Mouse (Mus musculus) limb, embryonic 11.5 days (tissue): ENCODE measurements around the gene Inpp5b. TPM values are rescaled to one million over a fixed set of nuclear protein-coding genes. Genes with fewer than 3 reads are reported as not detected.

Experiments used
- ATAC-seq: fragments of 200-750 bp; cut with Nextera tagmentation; 2 replicates; pipeline ENCODE4 v1.8.0; 2017; ENCODE audit warnings: low read depth; ENCODE audit not compliant: insufficient number of reproducible peaks, low FRiP score, low TSS enrichment
- DNase-seq: peaks from one replicate; pipeline ENCODE4 v3.0.0-alpha.2; 2015; ENCODE audit warnings: low spot score
- H3K27ac ChIP-seq: fragments of 300-500 bp; sonication (generic); replicated peaks from 2 replicates; pipeline ENCODE4 v1.5.1; 2014; ENCODE audit warnings: low read depth, mild to moderate bottlenecking, low read length
- H3K27me3 ChIP-seq: fragments of 300-500 bp; sonication (generic); 2 replicates; pipeline ENCODE4 v1.6.1; 2014; ENCODE audit warnings: mild to moderate bottlenecking, low read length, mixed read lengths; ENCODE audit not compliant: control insufficient read depth, insufficient read depth
- H3K36me3 ChIP-seq: fragments of 300-500 bp; sonication (generic); 2 replicates; pipeline ENCODE4 v1.6.1; 2014; ENCODE audit warnings: mild to moderate bottlenecking, low read length, moderate library complexity, mixed read lengths; ENCODE audit not compliant: control insufficient read depth, insufficient read depth
- H3K4me1 ChIP-seq: fragments of 300-500 bp; sonication (generic); 2 replicates; pipeline ENCODE4 v1.6.1; 2014; ENCODE audit warnings: low read length, mixed read lengths; ENCODE audit not compliant: control insufficient read depth, insufficient read depth
- H3K4me2 ChIP-seq: fragments of 300-500 bp; sonication (generic); 2 replicates; pipeline ENCODE4 v1.6.1; 2014; ENCODE audit warnings: low read depth, mild to moderate bottlenecking, moderate library complexity; ENCODE audit not compliant: severe bottlenecking
- H3K4me3 ChIP-seq: fragments of 300-500 bp; sonication (generic); 2 replicates; pipeline ENCODE4 v1.5.1; 2014; ENCODE audit warnings: low read depth, low read length
- H3K9ac ChIP-seq: fragments of 300-500 bp; sonication (generic); 2 replicates; pipeline ENCODE4 v1.6.1; 2014; ENCODE audit warnings: mild to moderate bottlenecking, low read length
- H3K9me3 ChIP-seq: fragments of 300-500 bp; sonication (generic); 2 replicates; pipeline ENCODE4 v1.6.1; 2016; ENCODE audit warnings: low read length; ENCODE audit not compliant: control insufficient read depth
- WGBS: fragments of 180-500 bp; shearing (Covaris S2); extraction: QIAGEN DNeasy Blood & Tissue Kit; methylation state at CpG from one replicate; pipeline ENCODE4 v1.1.7; 2014; 5-methylcytosine and 5-hydroxymethylcytosine counted together
- polyA plus RNA-seq: library from polyadenylated mRNA; unstranded; fragments of >200 nt; fragmentation: Nextera tagmentation; extraction: Ambion mirVana; gene quantifications from 2 replicates; pipeline ENCODE4 v1.2.1, GENCODE M21; 2014

The Inpp5b gene
- polyA plus RNA-seq, 1 experiment from 2014 or later: 22.3 TPM

DNA sequence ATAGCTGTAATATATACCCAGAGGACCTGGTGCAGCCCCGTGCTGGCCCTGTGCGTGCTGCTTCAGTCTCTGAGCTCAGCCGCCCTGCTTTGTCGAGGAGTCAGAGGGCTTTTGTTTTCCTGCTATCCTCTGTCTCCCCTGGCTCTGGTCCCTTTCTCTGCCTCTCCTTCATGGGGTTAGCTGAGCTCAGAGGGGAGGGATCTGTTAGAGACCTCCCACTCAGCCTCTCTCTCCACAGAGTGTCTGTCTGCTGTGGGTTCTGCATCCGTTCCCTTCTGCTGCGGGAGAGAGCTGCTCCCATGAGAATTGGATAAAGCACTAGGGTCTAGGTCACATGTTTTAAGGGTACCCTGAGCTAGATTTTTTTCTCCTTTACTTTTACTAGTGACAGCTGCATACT lies 15.5 kb upstream of the Inpp5b start:
- ATAC-seq (no peak), DNase-seq (no peak)
- H3K36me3 ChIP-seq: peaks cover 40% of the 10 kb centered on the region
- no peaks in the 10 kb centered on the region for H3K9me3 ChIP-seq
- no peaks in the 10 kb centered on the region for H3K4me1 ChIP-seq
- H3K27me3 ChIP-seq: no peaks in the 10 kb centered on the region
- H3K4me3 ChIP-seq: no peak overlapping the region
- WGBS: 91% methylated on average over 6 of the region's 6 CpGs
- H3K4me2 ChIP-seq: no peak overlapping the region
- H3K27ac ChIP-seq: no peak overlapping the region
- no peak overlapping the region for H3K9ac ChIP-seq

DNA sequence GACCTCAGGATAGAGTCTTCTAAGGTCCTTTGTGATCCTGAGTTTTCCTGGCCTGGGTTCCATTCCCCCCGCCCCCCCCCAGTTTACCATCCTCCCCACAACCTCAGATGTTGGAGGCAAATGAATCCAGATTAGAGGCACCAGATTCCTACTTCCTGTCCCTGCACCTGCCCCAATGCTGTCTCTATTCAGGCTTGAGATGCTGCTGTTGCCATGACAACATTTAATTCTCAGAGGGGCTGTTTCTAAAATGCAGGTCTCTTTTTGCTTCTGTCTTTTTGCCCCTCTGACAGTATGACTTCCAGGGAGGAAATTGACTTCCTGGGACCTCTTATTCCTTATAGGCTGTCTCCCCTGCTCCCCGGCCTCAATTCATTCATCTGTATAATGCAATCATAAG lies 4.7 kb upstream of the Inpp5b start:
- Histone ChIP-seq H3K4me2 (no peak overlapping the region), H3K27ac (no peak overlapping the region), H3K36me3 (peaks cover 3% of the 10 kb centered on the region; the same call in 1 of the 2 replicates), H3K9me3 (no peaks in the 10 kb centered on the region), H3K27me3 (no peaks in the 10 kb centered on the region), H3K9ac (no peak overlapping the region), H3K4me3 (no peak overlapping the region), H3K4me1 (no peaks in the 10 kb centered on the region)
- no peak for ATAC-seq
- WGBS: 60% methylated on average over 2 of the region's 2 CpGs
- DNase-seq: no peak

DNA sequence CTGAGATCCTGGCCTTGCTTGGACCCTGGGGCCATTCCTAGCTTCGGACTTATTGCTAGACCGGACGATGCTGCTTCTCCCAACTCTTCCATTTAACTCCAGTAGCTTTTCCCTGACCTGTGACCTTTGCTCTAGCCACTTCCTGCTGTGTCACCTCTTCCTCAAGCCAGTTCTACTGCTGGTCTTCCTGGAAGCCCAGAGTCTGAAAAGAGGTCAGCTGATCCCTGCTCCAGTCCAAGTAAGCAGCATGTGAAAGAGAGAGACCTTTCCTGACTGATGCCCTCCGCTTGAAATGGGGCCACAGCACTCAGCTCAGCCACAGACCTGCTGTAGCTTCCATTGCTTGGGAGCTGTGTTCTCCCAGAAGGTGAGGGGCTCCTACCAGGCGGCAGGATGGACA lies 4.2 kb upstream of the Inpp5b start:
- no peaks in the 10 kb centered on the region for H3K9me3 ChIP-seq
- H3K9ac ChIP-seq: no peak overlapping the region
- peaks cover 3% of the 10 kb centered on the region; the same call in 1 of the 2 replicates for H3K36me3 ChIP-seq
- no peak overlapping the region for H3K27ac ChIP-seq
- 74% methylated on average over 5 of the region's 5 CpGs for WGBS
- no peak overlapping the region for H3K4me2 ChIP-seq
- H3K27me3 ChIP-seq: no peaks in the 10 kb centered on the region
- DNase-seq (no peak), ATAC-seq (no peak)
- H3K4me3 ChIP-seq: no peak overlapping the region
- H3K4me1 ChIP-seq: no peaks in the 10 kb centered on the region

DNA sequence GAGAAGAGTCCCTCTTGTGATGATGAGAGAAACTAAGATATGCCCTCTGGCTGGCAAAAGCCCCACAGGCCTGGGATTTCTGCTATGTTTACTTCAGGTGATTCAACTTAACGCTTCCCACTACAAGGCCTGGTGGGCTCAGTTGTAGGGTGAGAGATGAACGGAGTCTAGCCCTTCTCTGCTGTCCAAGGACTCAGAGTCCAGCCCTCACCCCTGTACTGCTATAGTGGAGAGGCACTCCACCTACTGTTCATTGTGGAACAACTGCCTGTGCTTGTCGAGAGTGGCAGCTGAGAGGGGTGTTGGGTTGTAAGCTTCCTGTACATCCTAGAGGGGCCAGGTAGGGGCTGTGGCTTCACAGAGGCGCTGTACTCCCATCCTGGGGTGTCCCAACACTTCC lies 3.6 kb upstream of the Inpp5b start:
- Histone ChIP-seq H3K36me3 (peaks cover 3% of the 10 kb centered on the region; the same call in 1 of the 2 replicates), H3K4me1 (no peaks in the 10 kb centered on the region), H3K9ac (no peak overlapping the region), H3K27me3 (no peaks in the 10 kb centered on the region), H3K9me3 (no peaks in the 10 kb centered on the region), H3K27ac (no peak overlapping the region), H3K4me2 (no peak overlapping the region), H3K4me3 (no peak overlapping the region)
- ATAC-seq: no peak
- WGBS: 56% methylated on average over 4 of the region's 4 CpGs
- no peak for DNase-seq

DNA sequence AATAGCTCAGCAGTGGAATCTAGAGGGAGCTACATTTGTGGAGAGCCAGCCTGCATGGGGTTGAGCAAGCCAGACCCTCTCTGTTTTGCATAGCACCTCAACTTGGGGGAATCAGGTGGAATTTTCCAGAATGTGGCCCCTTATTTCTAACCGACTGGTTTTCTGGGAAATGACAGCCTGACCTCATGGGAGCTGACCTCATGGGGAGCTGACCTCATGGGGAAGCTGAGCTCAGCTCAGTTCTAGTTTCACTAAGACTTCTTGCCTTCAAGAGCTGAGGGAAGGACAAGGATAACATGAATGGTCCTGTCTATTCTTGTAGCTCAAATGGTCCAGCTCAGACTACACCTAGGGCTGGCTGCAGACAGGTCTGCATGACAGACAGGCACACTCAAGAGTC lies 2.9 kb upstream of the Inpp5b start:
- Histone ChIP-seq H3K27ac (no peak overlapping the region), H3K9ac (no peak overlapping the region), H3K4me1 (no peaks in the 10 kb centered on the region), H3K4me2 (no peak overlapping the region), H3K36me3 (peaks cover under 1% of the 10 kb centered on the region; the same call in 1 of the 2 replicates), H3K9me3 (no peaks in the 10 kb centered on the region), H3K27me3 (no peaks in the 10 kb centered on the region), H3K4me3 (no peak overlapping the region)
- ATAC-seq: no peak
- no peak for DNase-seq
- WGBS: 65% methylated on average over 1 of the region's 1 CpGs

DNA sequence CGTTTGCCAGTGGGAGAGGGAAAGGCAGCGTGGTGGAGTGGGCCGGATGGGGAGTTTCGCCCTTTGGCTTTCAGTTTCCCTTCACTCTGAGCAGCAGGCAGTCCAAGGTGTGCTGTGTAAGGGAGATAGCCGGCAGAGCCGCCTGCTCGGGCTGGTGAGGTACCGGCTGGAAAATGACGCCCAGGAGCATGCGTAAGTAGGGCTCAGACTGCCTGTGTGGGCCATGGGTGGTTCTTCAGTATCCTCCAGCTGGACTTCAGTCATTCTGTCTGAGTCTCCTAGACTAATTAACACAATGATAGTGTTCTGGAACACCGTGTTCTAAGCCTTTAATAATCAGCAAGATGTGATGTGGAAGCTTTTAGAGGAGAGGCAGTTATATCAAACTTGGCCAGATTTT lies 1.2 kb downstream of the Inpp5b start:
- H3K27me3 ChIP-seq: no peaks in the 10 kb centered on the region
- DNase-seq: no peak
- H3K9me3 ChIP-seq: no peaks in the 10 kb centered on the region
- no peak overlapping the region for H3K4me3 ChIP-seq
- WGBS: 87% methylated on average over 11 of the region's 11 CpGs
- no peak overlapping the region for H3K4me2 ChIP-seq
- no peak overlapping the region for H3K27ac ChIP-seq
- no peak for ATAC-seq
- no peaks in the 10 kb centered on the region for H3K36me3 ChIP-seq
- H3K4me1 ChIP-seq: no peaks in the 10 kb centered on the region
- no peak overlapping the region for H3K9ac ChIP-seq

DNA sequence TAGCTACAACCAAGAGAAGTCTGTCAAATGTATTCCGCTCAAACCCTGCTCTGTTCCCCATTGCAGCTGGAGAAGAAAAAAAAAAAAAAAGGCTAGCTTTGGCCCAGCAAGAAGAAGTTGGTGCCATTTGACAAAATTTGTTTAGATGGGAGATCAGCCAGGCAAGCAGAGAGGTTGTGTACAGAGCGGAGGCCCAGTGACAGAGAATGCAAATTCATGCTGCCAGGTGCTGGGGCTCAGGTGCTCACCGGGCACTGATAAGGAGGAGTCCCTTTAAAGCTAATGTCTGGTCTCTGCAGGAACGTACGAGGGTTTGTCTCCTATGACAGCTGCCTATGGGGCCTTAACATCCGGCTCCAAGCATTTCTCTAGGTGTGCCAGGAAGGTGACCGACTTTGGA lies 4.9 kb downstream of the Inpp5b start:
- H3K36me3 ChIP-seq: no peaks in the 10 kb centered on the region
- H3K4me2 ChIP-seq: no peak overlapping the region
- no peak overlapping the region for H3K4me3 ChIP-seq
- 83% methylated on average over 7 of the region's 7 CpGs for WGBS
- ATAC-seq: no peak
- H3K9me3 ChIP-seq: no peaks in the 10 kb centered on the region
- H3K4me1 ChIP-seq: no peaks in the 10 kb centered on the region
- H3K27ac ChIP-seq: no peak overlapping the region
- no peaks in the 10 kb centered on the region for H3K27me3 ChIP-seq
- no peak for DNase-seq
- no peak overlapping the region for H3K9ac ChIP-seq

DNA sequence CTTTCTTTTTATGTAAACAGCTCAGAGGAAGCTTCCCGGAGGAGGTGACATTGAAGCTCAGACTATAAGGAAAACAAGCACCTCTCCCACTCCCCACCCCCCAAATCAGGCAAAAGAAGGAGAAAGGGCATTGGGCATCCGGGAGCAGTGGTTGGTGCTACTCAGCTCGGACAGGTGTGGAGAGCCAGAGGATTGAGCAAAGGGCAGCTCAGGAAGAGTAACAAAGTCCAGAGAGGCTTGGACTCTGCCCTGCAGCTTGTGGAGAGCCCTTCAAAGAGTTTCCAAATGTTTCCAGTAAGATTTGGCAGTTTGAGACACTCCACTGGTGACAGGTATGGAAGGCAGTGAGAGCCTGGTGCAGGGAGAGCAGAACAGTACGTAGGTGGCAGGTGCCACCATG lies 6.2 kb downstream of the Inpp5b start:
- H3K27me3 ChIP-seq: no peaks in the 10 kb centered on the region
- WGBS: 60% methylated on average over 4 of the region's 4 CpGs
- H3K9me3 ChIP-seq: no peaks in the 10 kb centered on the region
- ATAC-seq (no peak), DNase-seq (no peak)
- H3K9ac ChIP-seq: no peak overlapping the region
- H3K4me1 ChIP-seq: peaks cover 4% of the 10 kb centered on the region; the same call in 1 of the 2 replicates
- no peak overlapping the region for H3K4me3 ChIP-seq
- H3K36me3 ChIP-seq: no peaks in the 10 kb centered on the region
- no peak overlapping the region for H3K4me2 ChIP-seq
- no peak overlapping the region for H3K27ac ChIP-seq
